Comparison of ENCODE assay signal across 20 mouse cellular contexts in the genomic region with DNA sequence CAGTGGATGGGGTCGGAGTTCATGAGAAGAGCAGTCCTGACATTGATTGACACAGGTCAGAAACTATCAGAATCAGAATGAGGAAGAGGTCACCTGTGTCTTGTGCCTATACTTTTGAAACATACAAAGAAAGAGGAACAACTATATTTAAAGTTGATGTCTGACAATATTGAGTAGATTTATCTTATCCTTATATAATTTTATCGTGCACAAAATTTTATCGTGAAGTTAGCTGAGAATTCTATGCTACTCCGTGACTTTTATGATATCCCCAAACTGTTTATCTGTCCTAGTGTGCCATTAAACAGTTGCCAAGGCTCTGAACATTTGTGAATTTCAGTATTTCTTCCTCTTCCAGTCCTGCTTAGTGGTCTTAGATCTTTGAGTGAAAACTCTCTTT.
A peak's percentile ranks its signal among the peaks of the same experiment; 100 is the strongest.
DNase-seq lines count a peak whose midpoint lies in the region; ATAC-seq and TF ChIP-seq lines count a peak whose summit lies in the region.
"Had no signal": no experiment of that assay in that cellular context is flagged by ENCODE, and none has a peak within 500 bp of the region (broad histone marks: within the 10 kb centered on the region; RNA-seq: fewer than 3 reads in every experiment).

No protein-coding gene starts in this region.

- no peak for DNase-seq in heart, embryonic 10.5 days (ENCODE audit: low spot score)
- DNase-seq in heart, adult 9 months (ENCODE audit: low spot score in 2 of 2): no peak
- DNase-seq in heart, postnatal 0 days (ENCODE audit: low spot score): no peak
- no peak for DNase-seq in heart, adult 8-10 months (ENCODE audit: low spot score)
- DNase-seq in liver, embryonic 13.5 days: no peak
- DNase-seq in liver, embryonic 11.5 days (ENCODE audit: low spot score): no peak
- no peak for DNase-seq in lung, postnatal 0 days (ENCODE audit: low spot score)
- DNase-seq: adrenal gland, postnatal 25 days; cerebellum, adult 11-12 months; cerebellum, postnatal 14 days; forebrain, postnatal 0 days; kidney, adult 18-20 months; kidney, postnatal 36 days; lung, postnatal 14 days; right cerebral cortex, postnatal 4 days; thymus, postnatal 14 days had no signal

- TF ChIP-seq CTCF in heart, postnatal 0 days (IDR thresholded peaks at IDR 0.05; ENCODE audit: low read depth): no peak
- no peak for TF ChIP-seq CTCF in olfactory bulb, adult 2 months (IDR thresholded peaks at IDR 0.05; ENCODE audit: insufficient read depth, low read depth, low read length)
- TF ChIP-seq CTCF in lung, postnatal 0 days (IDR thresholded peaks at IDR 0.05): no peak

- no peak overlapping the region for H3K4me2 ChIP-seq in heart, postnatal 0 days (ENCODE audit: low read depth, low read length)
- H3K4me2 ChIP-seq in liver, embryonic 13.5 days: peak overlapping the region; percentile 52
- no peak overlapping the region for H3K4me2 ChIP-seq in liver, embryonic 11.5 days
- no peak overlapping the region for H3K4me2 ChIP-seq in lung, postnatal 0 days (replicated peaks; ENCODE audit: low read depth, low read length)
- H3K4me2 ChIP-seq: embryonic facial prominence, embryonic 13.5 days; hindbrain, embryonic 15.5 days; limb, embryonic 12.5 days had no signal

- H3K9ac ChIP-seq in heart, postnatal 0 days (replicated peaks; ENCODE audit: low read depth, low read length): no peak overlapping the region
- no peak overlapping the region for H3K9ac ChIP-seq in liver, embryonic 13.5 days
- no peak overlapping the region for H3K9ac ChIP-seq in liver, embryonic 11.5 days (ENCODE audit: low read depth, low read length)
- H3K9ac ChIP-seq in lung, postnatal 0 days (replicated peaks; ENCODE audit: low read depth): no peak overlapping the region
- H3K9ac ChIP-seq: embryonic facial prominence, embryonic 13.5 days; forebrain, postnatal 0 days; hindbrain, embryonic 15.5 days; limb, embryonic 12.5 days had no signal

- H3K9me3 ChIP-seq in heart, embryonic 10.5 days: no peaks in the 10 kb centered on the region
- no peaks in the 10 kb centered on the region for H3K9me3 ChIP-seq in heart, postnatal 0 days (replicated peaks; ENCODE audit: control insufficient read depth, low read length)
- H3K9me3 ChIP-seq in liver, embryonic 13.5 days (replicated peaks): no peaks in the 10 kb centered on the region
- H3K9me3 ChIP-seq in liver, embryonic 11.5 days (ENCODE audit: control insufficient read depth, low read length): no peaks in the 10 kb centered on the region
- no peaks in the 10 kb centered on the region for H3K9me3 ChIP-seq in lung, postnatal 0 days (ENCODE audit: low read length)
- H3K9me3 ChIP-seq: embryonic facial prominence, embryonic 13.5 days; hindbrain, embryonic 15.5 days; limb, embryonic 12.5 days had no signal

- H3K4me3 ChIP-seq in heart, embryonic 10.5 days: no peak overlapping the region
- no peak overlapping the region for H3K4me3 ChIP-seq in heart, postnatal 0 days (ENCODE audit: low read depth, low read length)
- no peak overlapping the region for H3K4me3 ChIP-seq in liver, embryonic 13.5 days (replicated peaks)
- no peak overlapping the region for H3K4me3 ChIP-seq in liver, embryonic 11.5 days (ENCODE audit: low read depth, low read length)
- H3K4me3 ChIP-seq in olfactory bulb, adult 2 months (ENCODE audit: insufficient read depth, low read depth, low read length): no peak overlapping the region
- no peak overlapping the region for H3K4me3 ChIP-seq in lung, postnatal 0 days (ENCODE audit: low read depth, low read length)
- H3K4me3 ChIP-seq: embryonic facial prominence, embryonic 13.5 days; hindbrain, embryonic 15.5 days; limb, embryonic 12.5 days had no signal

- no peak for TF ChIP-seq EP300 in heart, postnatal 0 days (IDR thresholded peaks at IDR 0.05; ENCODE audit: low read depth)
- no peak for TF ChIP-seq EP300 in lung, postnatal 0 days (IDR thresholded peaks at IDR 0.05)

- 86% methylated on average over 4 of the region's 4 CpGs for WGBS in heart, embryonic 10.5 days
- WGBS in heart, postnatal 0 days: 77% methylated on average over 4 of the region's 4 CpGs
- WGBS in liver, embryonic 13.5 days (ENCODE audit: insufficient replicate concordance): 45% methylated on average over 4 of the region's 4 CpGs
- WGBS in liver, embryonic 11.5 days: 70% methylated on average over 4 of the region's 4 CpGs
- WGBS in olfactory bulb, adult 2 months: 84% methylated on average over 4 of the region's 4 CpGs
- WGBS in lung, postnatal 0 days: 80% methylated on average over 4 of the region's 4 CpGs

- no peak for TF ChIP-seq POLR2A in olfactory bulb, adult 2 months (IDR thresholded peaks at IDR 0.05; ENCODE audit: insufficient read depth, low read depth, low read length)

- no peaks in the 10 kb centered on the region for H3K27me3 ChIP-seq in heart, embryonic 10.5 days (ENCODE audit: insufficient read depth, poor library complexity, severe bottlenecking)
- H3K27me3 ChIP-seq in heart, postnatal 0 days (ENCODE audit: control insufficient read depth, insufficient read depth, low read length): no peaks in the 10 kb centered on the region
- H3K27me3 ChIP-seq in liver, embryonic 13.5 days: no peaks in the 10 kb centered on the region
- H3K27me3 ChIP-seq in liver, embryonic 11.5 days (replicated peaks; ENCODE audit: control insufficient read depth, insufficient read depth, low read length): no peaks in the 10 kb centered on the region
- H3K27me3 ChIP-seq in lung, postnatal 0 days (replicated peaks; ENCODE audit: insufficient read depth, low read length): no peaks in the 10 kb centered on the region
- H3K27me3 ChIP-seq: embryonic facial prominence, embryonic 13.5 days; hindbrain, embryonic 15.5 days; limb, embryonic 12.5 days had no signal

- H3K4me1 ChIP-seq in heart, embryonic 10.5 days: peaks cover 12% of the 10 kb centered on the region; the same call in 1 of the 2 replicates
- peaks cover 27% of the 10 kb centered on the region for H3K4me1 ChIP-seq in heart, postnatal 0 days (ENCODE audit: control insufficient read depth, insufficient read depth)
- peaks cover 35% of the 10 kb centered on the region for H3K4me1 ChIP-seq in liver, embryonic 13.5 days (replicated peaks)
- H3K4me1 ChIP-seq in liver, embryonic 11.5 days (replicated peaks; ENCODE audit: control insufficient read depth, insufficient read depth, low read length): peaks cover 15% of the 10 kb centered on the region
- peaks cover 11% of the 10 kb centered on the region for H3K4me1 ChIP-seq in olfactory bulb, adult 2 months (ENCODE audit: control insufficient read depth, insufficient read depth, low read length)
- no peaks in the 10 kb centered on the region for H3K4me1 ChIP-seq in lung, postnatal 0 days (ENCODE audit: insufficient read depth, low read depth, low read length)
- H3K4me1 ChIP-seq: embryonic facial prominence, embryonic 13.5 days; hindbrain, embryonic 15.5 days had no signal

- no peaks in the 10 kb centered on the region for H3K36me3 ChIP-seq in heart, embryonic 10.5 days
- no peaks in the 10 kb centered on the region for H3K36me3 ChIP-seq in heart, postnatal 0 days (replicated peaks; ENCODE audit: control insufficient read depth, insufficient read depth, low read length)
- H3K36me3 ChIP-seq in liver, embryonic 13.5 days: no peaks in the 10 kb centered on the region
- H3K36me3 ChIP-seq in liver, embryonic 11.5 days (ENCODE audit: control insufficient read depth, insufficient read depth, low read length): no peaks in the 10 kb centered on the region
- H3K36me3 ChIP-seq in lung, postnatal 0 days (ENCODE audit: insufficient read depth, low read length): no peaks in the 10 kb centered on the region
- H3K36me3 ChIP-seq: embryonic facial prominence, embryonic 13.5 days; hindbrain, embryonic 15.5 days; limb, embryonic 12.5 days had no signal

- peak overlapping the region; percentile 79 for H3K27ac ChIP-seq in heart, embryonic 10.5 days
- H3K27ac ChIP-seq in heart, postnatal 0 days (ENCODE audit: low read depth): peak overlapping the region; percentile 76
- H3K27ac ChIP-seq in liver, embryonic 13.5 days: 0 out of 2 replicates have a peak overlapping the region, but pooled peaks have one; percentile 20
- H3K27ac ChIP-seq in liver, embryonic 11.5 days (ENCODE audit: low read depth, low read length): no peak overlapping the region; the same call in 1 of the 2 replicates
- H3K27ac ChIP-seq in olfactory bulb, adult 2 months (ENCODE audit: insufficient read depth, low read depth, low read length): peak overlapping the region; percentile 77; the same call in 1 of the 2 replicates
- H3K27ac ChIP-seq in lung, postnatal 0 days (ENCODE audit: low read length): no peak overlapping the region
- H3K27ac ChIP-seq: embryonic facial prominence, embryonic 13.5 days; hindbrain, embryonic 15.5 days; limb, embryonic 12.5 days had no signal

- no peak for ATAC-seq in heart, postnatal 0 days (ENCODE audit: insufficient read depth, low read depth)
- no peak for ATAC-seq in liver, embryonic 13.5 days (ENCODE audit: low read depth)
- no peak for ATAC-seq in liver, embryonic 11.5 days (replicated peaks; ENCODE audit: low FRiP score)
- ATAC-seq in lung, postnatal 0 days: no peak
- ATAC-seq: forebrain, postnatal 0 days had no signal

Comparison
In these comparisons a context has a peak if more than half of its experiments do, and no peak if none do; other contexts are left out.
1. H3K27ac ChIP-seq: peak in heart, embryonic 10.5 days (single experiment), heart, postnatal 0 days (single experiment), liver, embryonic 13.5 days (single experiment) and olfactory bulb, adult 2 months (single experiment); none in liver, embryonic 11.5 days (single experiment) and lung, postnatal 0 days (single experiment).